Comparison of ENCODE assay signal across 8 mouse cellular contexts in genomic region chr1:74393010-74393409, GRCm38 (mm10). TPM values are rescaled to one million over a fixed set of nuclear protein-coding genes. Genes with fewer than 3 reads are reported as not detected.
A peak's percentile ranks its signal among the peaks of the same experiment; 100 is the strongest.
DNase-seq lines count a peak whose midpoint lies in the region; ATAC-seq and TF ChIP-seq lines count a peak whose summit lies in the region.

No protein-coding gene starts in this region.

- 0 out of 2 replicates have a peak, but pooled peaks cover 6% of the 10 kb centered on the region for H3K27me3 ChIP-seq in forebrain, postnatal 0 days (ENCODE audit: insufficient read depth, low read length)
- no peaks in the 10 kb centered on the region for H3K27me3 ChIP-seq in liver, embryonic 13.5 days

- 0 out of 2 replicates have a peak, but pooled peaks cover 5% of the 10 kb centered on the region for H3K4me1 ChIP-seq in forebrain, postnatal 0 days (ENCODE audit: insufficient read depth)
- H3K4me1 ChIP-seq in liver, embryonic 13.5 days (replicated peaks), result peaks cover 77% of the 10 kb centered on the region

- H3K27ac ChIP-seq in forebrain, postnatal 0 days (ENCODE audit: low read depth, low read length), result no peak overlapping the region
- peak overlapping the region; percentile 97 for H3K27ac ChIP-seq in liver, embryonic 13.5 days

- no peak for TF ChIP-seq CTCF in forebrain, postnatal 0 days (IDR thresholded peaks at IDR 0.05; ENCODE audit: low read depth)

- WGBS in forebrain, postnatal 0 days, result 27% methylated on average over 7 of the region's 7 CpGs
- WGBS in liver, embryonic 13.5 days (ENCODE audit: insufficient replicate concordance), result 47% methylated on average over 7 of the region's 7 CpGs

- ATAC-seq in forebrain, postnatal 0 days, result no peak
- no peak for ATAC-seq in liver, embryonic 13.5 days (ENCODE audit: low read depth)

- DNase-seq in cerebellum, adult 9-10 months, result peak; percentile 57
- DNase-seq in cerebellum, postnatal 10 days, result no peak
- DNase-seq in 3T3-L1 (ENCODE audit: low read depth, low spot score), result peak; percentile 36
- DNase-seq in forebrain, postnatal 0 days, result no peak
- DNase-seq in liver, embryonic 13.5 days, result no peak
- DNase-seq in spleen, adult 18-20 months, result no peak
- DNase-seq in spleen, postnatal 36 days (ENCODE audit: low spot score in 2 of 2), result no peak
- DNase-seq in gastrocnemius, postnatal 25 days, result no peak

- H3K9me3 ChIP-seq in forebrain, postnatal 0 days (ENCODE audit: low read length), result no peaks in the 10 kb centered on the region
- no peaks in the 10 kb centered on the region for H3K9me3 ChIP-seq in liver, embryonic 13.5 days (replicated peaks)

- H3K9ac ChIP-seq in forebrain, postnatal 0 days, result no peak overlapping the region
- peak overlapping the region; percentile 98 for H3K9ac ChIP-seq in liver, embryonic 13.5 days

- peak overlapping the region; percentile 88 for H3K4me2 ChIP-seq in forebrain, postnatal 0 days (ENCODE audit: low read depth)
- peak overlapping the region; percentile 96 for H3K4me2 ChIP-seq in liver, embryonic 13.5 days

- H3K4me3 ChIP-seq in forebrain, postnatal 0 days (ENCODE audit: low read depth, low read length), result no peak overlapping the region
- H3K4me3 ChIP-seq in liver, embryonic 13.5 days (replicated peaks), result peak overlapping the region; percentile 86

- no peaks in the 10 kb centered on the region for H3K36me3 ChIP-seq in forebrain, postnatal 0 days (ENCODE audit: insufficient read depth)
- peaks cover 27% of the 10 kb centered on the region for H3K36me3 ChIP-seq in liver, embryonic 13.5 days

RNA-seq across cellular contexts. Expression of gene Ctdsp1, which starts 1.7 kb away (rescaled TPM):
- 18.2 and 24.7 TPM in 2 replicates for total RNA-seq in forebrain, postnatal 0 days (2014; rRNA removed)
- polyA plus RNA-seq in forebrain, postnatal 0 days (2015; fragmentation: Nextera tagmentation; extraction: Ambion mirVana), result 10.7 and 10.8 TPM in 2 replicates
- 33.1 and 35.6 TPM in 2 replicates for polyA plus RNA-seq in liver, embryonic 13.5 days (2015; fragmentation: Nextera tagmentation; extraction: Ambion mirVana)
- total RNA-seq in gastrocnemius, postnatal 25 days (2021), result 10 to 100 TPM; 82.7 to 82.9 TPM

RNA-seq across cellular contexts. Expression of gene Vil1, which starts 16.2 kb away (rescaled TPM):
- total RNA-seq in forebrain, postnatal 0 days (2014; rRNA removed), result 0.71 and 0.77 TPM in 2 replicates
- polyA plus RNA-seq in forebrain, postnatal 0 days (2015; fragmentation: Nextera tagmentation; extraction: Ambion mirVana), result 0.15 and 0.27 TPM in 2 replicates
- 0.62 and 0.90 TPM in 2 replicates for polyA plus RNA-seq in liver, embryonic 13.5 days (2015; fragmentation: Nextera tagmentation; extraction: Ambion mirVana)
- total RNA-seq in gastrocnemius, postnatal 25 days (2021), result under 1 TPM in 1 of 2 experiments, not detected in 1; 0.13 TPM

RNA-seq across cellular contexts. Expression of gene Slc11a1, which starts 18.0 kb away (rescaled TPM):
- 3.7 and 10.7 TPM in 2 replicates for total RNA-seq in forebrain, postnatal 0 days (2014; rRNA removed)
- polyA plus RNA-seq in forebrain, postnatal 0 days (2015; fragmentation: Nextera tagmentation; extraction: Ambion mirVana), result 1.8 and 3.3 TPM in 2 replicates
- polyA plus RNA-seq in liver, embryonic 13.5 days (2015; fragmentation: Nextera tagmentation; extraction: Ambion mirVana), result 9.6 and 10.0 TPM in 2 replicates
- total RNA-seq in gastrocnemius, postnatal 25 days (2021), result 1 to 10 TPM; 2.9 to 3.2 TPM

RNA-seq across cellular contexts. Expression of gene Catip, which starts 31.1 kb away (rescaled TPM):
- total RNA-seq in forebrain, postnatal 0 days (2014; rRNA removed), result 2.1 and 2.7 TPM in 2 replicates
- 0.63 and 1.6 TPM in 2 replicates for polyA plus RNA-seq in forebrain, postnatal 0 days (2015; fragmentation: Nextera tagmentation; extraction: Ambion mirVana)
- 0.08 and 0.13 TPM in 2 replicates for polyA plus RNA-seq in liver, embryonic 13.5 days (2015; fragmentation: Nextera tagmentation; extraction: Ambion mirVana)
- total RNA-seq in gastrocnemius, postnatal 25 days (2021), result not detected

Comparison
In these comparisons a context has a peak if more than half of its experiments do, and no peak if none do; other contexts are left out.
1. DNase-seq: peak in cerebellum, adult 9-10 months (single experiment) and 3T3-L1 (single experiment); none in cerebellum, postnatal 10 days (0 of 2), forebrain, postnatal 0 days (single experiment), liver, embryonic 13.5 days (single experiment), spleen, adult 18-20 months (0 of 2), spleen, postnatal 36 days (0 of 2) and gastrocnemius, postnatal 25 days (single experiment).